Mouse (Mus musculus) regulatory T cell (primary cell): ENCODE measurements around the gene Serpinb6e.

Experiments
- in situ Hi-C: fragments of 300-600 bp; cut with MboI, MseI; formaldehyde crosslinking; loops from one replicate; pipeline ENCODE4 v1.15.1; 2025; ENCODE audit warnings: high pct_unique_total_duplicates

The Serpinb6e gene

DNA sequence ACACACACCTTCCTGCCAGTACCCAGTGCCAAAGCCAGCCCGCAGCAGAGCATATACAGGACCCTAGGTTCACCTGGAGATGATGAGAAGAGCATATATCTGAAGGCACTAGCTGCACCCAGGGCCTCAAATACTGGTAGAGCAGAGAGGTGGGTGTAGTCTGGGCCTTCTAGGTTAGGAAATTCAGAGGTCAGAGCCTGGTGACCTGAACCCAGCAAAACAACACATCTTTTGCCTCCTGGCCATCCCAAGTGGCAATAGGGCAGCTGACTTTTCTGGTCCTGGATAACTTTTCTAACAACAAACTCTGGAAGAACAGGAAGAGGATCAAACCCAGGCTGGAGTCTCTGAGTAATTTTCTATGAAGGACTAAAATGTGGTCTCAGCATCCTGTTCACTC is at the start of gene Serpinb6e:
Gene Serpinb6e (minus strand): TSS at position 101 of the 400 bp plus-strand sequence.
- in situ Hi-C loops: no loop called here

- in situ Hi-C loops: no loop called here
Measured at GRCm38 (mm10) chr13:33830751-33831150, 12.5 kb downstream of the Serpinb6e start.

- in situ Hi-C loops: no loop called here
Measured at GRCm38 (mm10) chr13:33823421-33823820, 19.8 kb downstream of the Serpinb6e start.

DNA sequence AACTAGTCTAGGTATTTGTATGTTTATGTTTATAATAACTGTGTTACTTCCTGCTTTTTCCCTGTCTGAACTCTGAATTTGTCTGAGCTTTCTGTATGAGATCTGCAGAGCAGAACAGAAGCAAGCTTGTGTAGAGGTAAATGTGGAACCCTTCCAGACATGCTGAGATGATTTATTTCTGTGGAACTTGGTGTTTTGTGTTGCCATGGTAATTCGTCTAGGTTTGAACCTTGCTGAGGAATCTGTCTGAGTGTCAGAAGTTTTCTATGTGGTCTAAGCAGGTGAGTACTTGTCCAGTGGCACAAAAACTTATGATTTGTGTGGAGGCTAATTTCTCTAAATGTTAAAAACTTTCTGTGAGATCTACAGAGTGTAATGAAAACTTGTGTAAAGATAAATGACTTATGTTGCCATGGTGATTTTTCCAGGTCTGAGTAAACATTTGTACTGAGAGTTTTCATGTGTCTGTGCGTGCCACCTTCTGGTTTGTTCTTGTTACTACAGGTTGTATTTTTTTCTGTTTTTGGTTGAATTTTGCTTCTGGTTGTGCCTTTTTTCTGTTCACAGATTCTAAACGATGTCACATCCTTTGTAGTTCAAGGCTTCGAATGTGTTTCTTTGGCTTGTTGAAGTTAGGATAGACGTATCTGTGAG is 21.6 kb downstream of the Serpinb6e start:
- in situ Hi-C loops: no loop called here
